Mouse (Mus musculus) megakaryocyte, embryonic 14.5 days (primary cell): ENCODE results near the gene Vangl1. TPM values are rescaled to one million over a fixed set of nuclear protein-coding genes. Genes with fewer than 3 reads are reported as not detected.

Experiments used
- H3K27me3 ChIP-seq: replicated peaks from 2 replicates; pipeline ENCODE3; 2012; ENCODE audit warnings: inconsistent platforms
- H3K36me3 ChIP-seq: replicated peaks from 2 replicates; pipeline ENCODE3; 2012; ENCODE audit warnings: low read length, inconsistent platforms, mixed read lengths
- H3K4me1 ChIP-seq: 2 replicates; pipeline ENCODE4 v1.6.1; 2012; ENCODE audit warnings: inconsistent platforms
- H3K4me3 ChIP-seq: replicated peaks from 2 replicates; pipeline ENCODE3; 2012; ENCODE audit warnings: moderate library complexity, mild to moderate bottlenecking, inconsistent platforms
- H3K9me3 ChIP-seq: 2 replicates; pipeline ENCODE4 v1.6.1; 2012; ENCODE audit warnings: inconsistent platforms
- FLI1 ChIP-seq: IDR thresholded peaks from 2 replicates; pipeline ENCODE4 v1.6.1; 2012; ENCODE audit warnings: low read length, inconsistent platforms, mixed read lengths
- GATA1 ChIP-seq: IDR thresholded peaks from 3 replicates; pipeline ENCODE4 v1.6.1; 2012; ENCODE audit warnings: mixed read lengths, low read length, inconsistent platforms, borderline replicate concordance
- polyA plus RNA-seq: library from polyadenylated mRNA; stranded (reverse); fragments of >175 nt; gene quantifications from 2 replicates; pipeline ENCODE4 v1.2.3, GENCODE M21; 2012; ENCODE audit warnings: low replicate concordance; ENCODE audit not compliant: insufficient read depth

The Vangl1 gene
- polyA plus RNA-seq, 1 experiment, result 1.0 TPM

GRCm38 (mm10) chr3:102135389-102136113, 68.9 kb downstream of the Vangl1 start:
- TF ChIP-seq GATA1 (no peak), FLI1 (no peak)
- no peaks in the 10 kb centered on the region for H3K4me1 ChIP-seq
- no peaks in the 10 kb centered on the region for H3K36me3 ChIP-seq
- H3K27me3 ChIP-seq, result no peaks in the 10 kb centered on the region
- no peak overlapping the region for H3K4me3 ChIP-seq
- H3K9me3 ChIP-seq, result no peaks in the 10 kb centered on the region

GRCm38 (mm10) chr3:102131627-102132324, 72.7 kb downstream of the Vangl1 start:
- H3K9me3 ChIP-seq, result no peaks in the 10 kb centered on the region; the same call in 1 of the 2 replicates
- H3K36me3 ChIP-seq, result no peaks in the 10 kb centered on the region
- TF ChIP-seq GATA1 (no peak), FLI1 (no peak)
- no peaks in the 10 kb centered on the region for H3K27me3 ChIP-seq
- no peaks in the 10 kb centered on the region for H3K4me1 ChIP-seq
- no peak overlapping the region for H3K4me3 ChIP-seq

GRCm38 (mm10) chr3:102130478-102130877, 74.0 kb downstream of the Vangl1 start:
- Histone ChIP-seq H3K4me1 (no peaks in the 10 kb centered on the region), H3K9me3 (no peaks in the 10 kb centered on the region; the same call in 1 of the 2 replicates), H3K36me3 (no peaks in the 10 kb centered on the region), H3K4me3 (no peak overlapping the region), H3K27me3 (no peaks in the 10 kb centered on the region)
- TF ChIP-seq FLI1 (no peak), GATA1 (no peak)

GRCm38 (mm10) chr3:102128242-102128641, 76.3 kb downstream of the Vangl1 start:
- Histone ChIP-seq H3K27me3 (no peaks in the 10 kb centered on the region), H3K36me3 (no peaks in the 10 kb centered on the region), H3K4me3 (no peak overlapping the region), H3K4me1 (no peaks in the 10 kb centered on the region), H3K9me3 (no peaks in the 10 kb centered on the region; the same call in 1 of the 2 replicates)
- TF ChIP-seq FLI1 (no peak), GATA1 (no peak)

- no peaks in the 10 kb centered on the region for H3K27me3 ChIP-seq
- no peak overlapping the region for H3K4me3 ChIP-seq
- no peaks in the 10 kb centered on the region; the same call in 1 of the 2 replicates for H3K9me3 ChIP-seq
- no peaks in the 10 kb centered on the region for H3K36me3 ChIP-seq
- no peaks in the 10 kb centered on the region for H3K4me1 ChIP-seq
- TF ChIP-seq FLI1, result no peak
- no peak for TF ChIP-seq GATA1
Measured at GRCm38 (mm10) chr3:102127114-102127513, 77.4 kb downstream of the Vangl1 start.

- no peak for TF ChIP-seq FLI1
- TF ChIP-seq GATA1, result no peak
- Histone ChIP-seq H3K4me3 (no peak overlapping the region), H3K4me1 (no peaks in the 10 kb centered on the region), H3K27me3 (no peaks in the 10 kb centered on the region), H3K9me3 (peaks cover 4% of the 10 kb centered on the region), H3K36me3 (no peaks in the 10 kb centered on the region)
Measured at GRCm38 (mm10) chr3:102125546-102125945, 78.9 kb downstream of the Vangl1 start.

- Histone ChIP-seq H3K4me3 (no peak overlapping the region), H3K27me3 (no peaks in the 10 kb centered on the region), H3K9me3 (peaks cover 6% of the 10 kb centered on the region), H3K36me3 (no peaks in the 10 kb centered on the region), H3K4me1 (no peaks in the 10 kb centered on the region)
- TF ChIP-seq FLI1 (no peak), GATA1 (no peak)
Measured at GRCm38 (mm10) chr3:102123654-102124053, 80.8 kb downstream of the Vangl1 start.

GRCm38 (mm10) chr3:102122046-102122445, 82.4 kb downstream of the Vangl1 start:
- H3K9me3 ChIP-seq, result peaks cover 6% of the 10 kb centered on the region
- no peak overlapping the region for H3K4me3 ChIP-seq
- no peaks in the 10 kb centered on the region for H3K4me1 ChIP-seq
- no peaks in the 10 kb centered on the region for H3K27me3 ChIP-seq
- no peak for TF ChIP-seq FLI1
- no peak for TF ChIP-seq GATA1
- H3K36me3 ChIP-seq, result no peaks in the 10 kb centered on the region

- no peaks in the 10 kb centered on the region for H3K4me1 ChIP-seq
- TF ChIP-seq FLI1 (no peak), GATA1 (no peak)
- H3K36me3 ChIP-seq, result no peaks in the 10 kb centered on the region
Measured at GRCm38 (mm10) chr3:102120947-102121346, 83.5 kb downstream of the Vangl1 start.

GRCm38 (mm10) chr3:102111979-102112599, 92.4 kb downstream of the Vangl1 start:
- no peaks in the 10 kb centered on the region for H3K27me3 ChIP-seq
- H3K4me1 ChIP-seq, result no peaks in the 10 kb centered on the region
- no peaks in the 10 kb centered on the region for H3K36me3 ChIP-seq
- H3K9me3 ChIP-seq, result peaks cover 4% of the 10 kb centered on the region; the same call in 1 of the 2 replicates
- TF ChIP-seq GATA1 (no peak), FLI1 (no peak)
- H3K4me3 ChIP-seq, result no peak overlapping the region

More at GRCm38 (mm10) chr3:102120947-102121346, 83.5 kb downstream of the Vangl1 start:
- H3K9me3 ChIP-seq, result peaks cover 6% of the 10 kb centered on the region
- no peaks in the 10 kb centered on the region for H3K27me3 ChIP-seq
- H3K4me3 ChIP-seq, result no peak overlapping the region
